Mouse (Mus musculus) heart, embryonic 15.5 days (tissue): ENCODE results near the gene Vwa7. TPM values are rescaled to one million over a fixed set of nuclear protein-coding genes. Genes with fewer than 3 reads are reported as not detected.
"Not testable (repeated sequence)": the region's sequence is repeated elsewhere in the genome, so short reads cannot be mapped to it uniquely, and the experiment has no call there.

ENCODE experiments used
- ATAC-seq: fragments of 200-750 bp; cut with Nextera tagmentation; replicated peaks from 2 replicates; pipeline ENCODE4 v1.8.0; 2017; ENCODE audit warnings: low read depth, moderate TSS enrichment; ENCODE audit not compliant: insufficient number of reproducible peaks, insufficient read depth, low FRiP score
- H3K27ac ChIP-seq: fragments of 300-500 bp; sonication (generic); 2 replicates; pipeline ENCODE4 v1.5.1; 2015; ENCODE audit warnings: mild to moderate bottlenecking, inconsistent platforms
- H3K27me3 ChIP-seq: fragments of 300-500 bp; sonication (generic); 2 replicates; pipeline ENCODE4 v1.6.1; 2015; ENCODE audit warnings: inconsistent platforms
- H3K36me3 ChIP-seq: fragments of 300-500 bp; sonication (generic); 2 replicates; pipeline ENCODE4 v1.6.1; 2015; ENCODE audit warnings: mild to moderate bottlenecking, inconsistent platforms
- H3K4me1 ChIP-seq: fragments of 300-500 bp; sonication (generic); replicated peaks from 2 replicates; pipeline ENCODE4 v1.6.1; 2015; ENCODE audit warnings: inconsistent platforms
- H3K4me2 ChIP-seq: fragments of 300-500 bp; sonication (generic); 2 replicates; pipeline ENCODE4 v1.6.1; 2015; ENCODE audit warnings: inconsistent platforms, mild to moderate bottlenecking, moderate library complexity
- H3K4me3 ChIP-seq: fragments of 300-500 bp; sonication (generic); 2 replicates; pipeline ENCODE4 v1.5.1; 2015; ENCODE audit warnings: mild to moderate bottlenecking, inconsistent platforms
- H3K9ac ChIP-seq: fragments of 300-500 bp; sonication (generic); 2 replicates; pipeline ENCODE4 v1.6.1; 2015; ENCODE audit warnings: mild to moderate bottlenecking, inconsistent platforms
- H3K9me3 ChIP-seq: fragments of 300-500 bp; sonication (generic); replicated peaks from 2 replicates; pipeline ENCODE4 v1.6.1; 2016; ENCODE audit warnings: inconsistent platforms
- WGBS: fragments of 180-500 bp; shearing (Covaris S2); methylation state at CpG from one replicate; pipeline ENCODE4 v1.1.7; 2015; ENCODE audit warnings: mixed read lengths; 5-methylcytosine and 5-hydroxymethylcytosine counted together
- polyA plus RNA-seq: library from polyadenylated mRNA; unstranded; fragments of >200 nt; fragmentation: Nextera tagmentation; extraction: Ambion mirVana; gene quantifications from 2 replicates; pipeline ENCODE4 v1.2.1, GENCODE M21; 2015

The Vwa7 gene
- polyA plus RNA-seq, 1 experiment from 2014 or later = 0.31 TPM

DNA sequence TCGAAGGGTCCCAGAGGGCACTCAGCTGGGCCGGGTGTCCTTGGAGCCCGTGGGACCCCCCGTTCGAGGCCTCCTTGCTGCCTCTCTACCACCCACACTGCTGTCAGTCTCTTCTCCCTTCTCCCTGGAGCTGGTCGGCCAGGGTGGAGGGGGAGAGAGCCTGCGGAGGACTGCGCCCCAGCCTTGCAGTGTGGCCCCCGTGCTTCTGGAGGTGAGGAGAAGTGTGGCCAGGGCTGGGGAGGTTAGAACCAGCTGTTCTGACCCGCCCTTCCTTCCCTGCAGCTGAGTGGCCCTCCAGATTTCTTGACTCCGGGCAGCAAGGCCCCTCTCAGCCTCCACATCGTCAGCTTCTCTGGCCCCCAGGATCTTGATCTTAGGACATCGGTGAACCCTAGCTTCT lies 7.9 kb downstream of the Vwa7 start:
- no peaks in the 10 kb centered on the region for H3K36me3 ChIP-seq
- no peak for ATAC-seq
- no peaks in the 10 kb centered on the region for H3K27me3 ChIP-seq
- peaks cover 39% of the 10 kb centered on the region for H3K4me1 ChIP-seq
- H3K27ac ChIP-seq = 0 out of 2 replicates have a peak overlapping the region, but pooled peaks have one; percentile 28
- H3K4me2 ChIP-seq = no peak overlapping the region
- 62% methylated on average over 13 of the region's 13 CpGs for WGBS
- no peaks in the 10 kb centered on the region for H3K9me3 ChIP-seq
- H3K4me3 ChIP-seq = no peak overlapping the region
- H3K9ac ChIP-seq = peak overlapping the region; percentile 12; the same call in 1 of the 2 replicates

DNA sequence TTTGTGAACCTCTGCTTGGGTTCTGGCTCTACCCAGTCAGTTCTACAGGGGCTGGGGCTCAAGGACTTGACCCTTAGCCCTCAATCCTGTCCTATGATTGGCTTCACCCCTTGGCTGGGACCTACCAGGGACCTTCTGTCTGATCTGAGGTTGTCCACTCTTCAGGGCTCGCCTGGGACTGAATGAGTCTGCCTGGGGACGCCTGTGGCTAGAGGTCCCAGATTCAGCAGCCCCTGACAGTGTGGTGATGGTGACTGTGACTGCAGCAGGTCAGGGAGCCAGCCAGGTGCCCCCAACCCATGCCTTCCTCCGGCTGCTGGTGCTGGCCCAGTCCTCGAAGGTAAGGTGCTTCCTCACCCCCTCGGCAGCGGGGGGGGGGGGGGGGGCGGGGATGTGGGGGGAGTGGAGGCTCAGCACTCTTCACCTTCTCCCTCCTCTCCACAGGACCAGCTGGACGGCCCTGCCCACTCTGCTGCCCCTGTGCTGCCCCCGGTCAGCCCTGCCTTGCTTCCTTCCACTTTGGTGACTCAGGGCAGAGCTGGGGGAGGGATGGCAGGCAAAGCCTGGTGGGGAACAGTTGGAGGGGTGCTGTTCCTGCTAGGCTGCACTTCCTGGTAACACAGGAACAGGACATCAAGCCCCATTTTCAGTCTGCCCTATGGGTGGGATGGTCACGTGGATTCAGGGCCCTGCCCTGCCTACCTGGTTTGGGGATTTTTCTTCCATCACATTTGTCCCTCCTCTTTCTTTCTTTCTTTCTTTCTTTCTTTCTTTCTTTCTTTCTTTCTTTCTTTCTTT lies 8.5 kb downstream of the Vwa7 start:
- WGBS = 50% methylated on average over 8 of the region's 10 CpGs
- peaks cover 42% of the 10 kb centered on the region for H3K4me1 ChIP-seq
- ATAC-seq = no peak
- no peaks in the 10 kb centered on the region for H3K9me3 ChIP-seq
- H3K36me3 ChIP-seq = no peaks in the 10 kb centered on the region
- H3K27ac ChIP-seq = no peak overlapping the region
- no peak overlapping the region for H3K4me2 ChIP-seq
- H3K27me3 ChIP-seq = no peaks in the 10 kb centered on the region; the same call in 1 of the 2 replicates
- H3K9ac ChIP-seq = 0 out of 2 replicates have a peak overlapping the region, but pooled peaks have one; percentile 12
- no peak overlapping the region for H3K4me3 ChIP-seq

DNA sequence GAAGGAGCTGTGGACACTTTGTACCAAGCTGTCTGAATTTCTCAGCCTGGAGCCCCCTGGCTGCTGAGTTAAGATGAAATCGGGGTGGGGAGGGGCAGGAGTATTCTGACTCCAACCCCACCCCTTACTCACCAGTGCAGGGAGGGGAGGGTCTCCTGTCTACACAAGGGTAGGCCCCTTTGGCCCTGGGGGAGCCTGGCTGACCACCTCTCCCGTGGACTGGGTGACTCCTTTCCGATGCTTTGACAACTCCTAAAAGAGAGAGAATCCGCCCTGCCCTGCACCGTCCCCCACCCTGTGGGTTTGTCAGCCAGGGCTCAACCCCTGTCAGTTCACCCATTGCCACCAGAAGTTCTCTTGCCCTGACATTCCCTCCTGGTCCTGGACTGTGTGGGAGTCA lies 9.8 kb downstream of the Vwa7 start:
- H3K36me3 ChIP-seq = no peaks in the 10 kb centered on the region
- H3K9ac ChIP-seq = no peak overlapping the region
- no peak for ATAC-seq
- H3K4me2 ChIP-seq = no peak overlapping the region
- 73% methylated on average over 5 of the region's 5 CpGs for WGBS
- no peak overlapping the region for H3K27ac ChIP-seq
- H3K9me3 ChIP-seq = no peaks in the 10 kb centered on the region
- no peak overlapping the region for H3K4me3 ChIP-seq
- H3K4me1 ChIP-seq = peaks cover 39% of the 10 kb centered on the region
- H3K27me3 ChIP-seq = no peaks in the 10 kb centered on the region; the same call in 1 of the 2 replicates

DNA sequence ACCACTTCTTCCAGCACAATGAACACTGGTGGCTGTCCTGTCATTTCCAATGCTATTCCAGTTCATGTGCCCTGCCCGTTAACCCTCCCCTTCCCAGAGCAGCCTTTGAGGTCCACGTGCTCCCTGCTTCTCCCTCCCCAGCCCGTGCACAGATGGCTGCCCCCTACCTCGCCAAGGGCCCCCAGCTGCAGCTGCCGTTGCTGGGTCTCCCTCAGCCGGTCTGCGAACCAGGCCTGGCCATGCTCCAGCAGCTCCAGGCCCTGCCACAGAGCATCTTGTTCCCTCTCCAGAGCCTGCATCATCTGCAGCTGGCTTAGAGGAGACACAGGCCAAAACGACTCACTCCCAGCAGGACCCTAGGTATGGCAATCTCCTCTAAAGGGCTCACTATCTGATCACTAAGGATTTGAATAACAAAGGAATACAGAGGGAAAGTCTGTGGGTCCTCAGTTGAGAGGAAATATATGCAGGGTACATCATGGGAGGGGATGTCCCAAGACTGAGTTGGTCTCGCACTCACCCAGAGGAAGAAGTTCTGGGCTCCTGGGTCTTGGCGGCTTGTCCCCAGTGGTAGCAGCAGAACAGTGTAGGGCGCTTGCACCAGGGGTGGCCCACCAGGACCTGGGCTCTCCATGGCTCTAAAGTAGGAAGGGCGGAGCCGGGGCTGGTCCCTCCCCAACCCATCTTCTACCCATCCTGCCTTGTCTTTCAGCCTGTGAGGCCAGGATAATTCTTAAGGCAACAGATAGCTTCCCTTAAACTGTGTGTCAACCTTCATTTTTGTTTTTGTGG lies 11.1 kb downstream of the Vwa7 start, which contains the start of gene Sapcd1:
Gene Sapcd1, minus strand, starts transcription at position 740 of the 792 bp plus-strand sequence.
- Histone ChIP-seq H3K4me1 (peaks cover 35% of the 10 kb centered on the region), H3K36me3 (no peaks in the 10 kb centered on the region), H3K4me2 (0 out of 2 replicates have a peak within 1 kb of the TSS, but pooled peaks have one; percentile 22), H3K9me3 (no peaks in the 10 kb centered on the region), H3K4me3 (no peak within 1 kb of the TSS), H3K9ac (no peak within 1 kb of the TSS), H3K27ac (0 out of 2 replicates have a peak within 1 kb of the TSS, but pooled peaks have one; percentile 26), H3K27me3 (no peaks in the 10 kb centered on the region; the same call in 1 of the 2 replicates)
- WGBS = 36% methylated on average over 13 of the region's 13 CpGs
- no peak for ATAC-seq

DNA sequence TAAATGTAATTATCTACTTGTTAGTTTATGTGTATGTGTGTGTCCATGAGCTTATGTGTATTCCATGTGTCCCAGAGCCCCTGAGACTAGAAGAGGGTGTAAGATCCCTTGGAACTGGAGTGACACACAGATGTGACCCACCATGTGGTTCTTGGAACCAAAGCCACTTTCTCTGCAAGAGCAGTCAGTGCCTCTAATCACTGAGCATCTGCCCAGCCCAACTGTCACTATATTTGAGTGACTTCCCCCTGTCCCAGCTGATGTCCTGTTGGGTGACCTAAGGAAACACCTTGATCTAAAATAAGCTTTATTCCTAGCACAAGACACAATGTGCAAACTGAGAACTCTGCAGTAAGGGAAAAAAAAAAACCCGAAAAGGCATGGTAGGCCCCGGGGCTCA lies 11.9 kb downstream of the Vwa7 start:
- ATAC-seq = no peak
- no peak overlapping the region for H3K4me3 ChIP-seq
- H3K9me3 ChIP-seq = no peaks in the 10 kb centered on the region
- no peak overlapping the region for H3K9ac ChIP-seq
- H3K4me1 ChIP-seq = peaks cover 32% of the 10 kb centered on the region
- no peak overlapping the region for H3K27ac ChIP-seq
- no peak overlapping the region for H3K4me2 ChIP-seq
- WGBS = 65% methylated on average over 2 of the region's 2 CpGs
- no peaks in the 10 kb centered on the region; the same call in 1 of the 2 replicates for H3K27me3 ChIP-seq
- H3K36me3 ChIP-seq = no peaks in the 10 kb centered on the region

DNA sequence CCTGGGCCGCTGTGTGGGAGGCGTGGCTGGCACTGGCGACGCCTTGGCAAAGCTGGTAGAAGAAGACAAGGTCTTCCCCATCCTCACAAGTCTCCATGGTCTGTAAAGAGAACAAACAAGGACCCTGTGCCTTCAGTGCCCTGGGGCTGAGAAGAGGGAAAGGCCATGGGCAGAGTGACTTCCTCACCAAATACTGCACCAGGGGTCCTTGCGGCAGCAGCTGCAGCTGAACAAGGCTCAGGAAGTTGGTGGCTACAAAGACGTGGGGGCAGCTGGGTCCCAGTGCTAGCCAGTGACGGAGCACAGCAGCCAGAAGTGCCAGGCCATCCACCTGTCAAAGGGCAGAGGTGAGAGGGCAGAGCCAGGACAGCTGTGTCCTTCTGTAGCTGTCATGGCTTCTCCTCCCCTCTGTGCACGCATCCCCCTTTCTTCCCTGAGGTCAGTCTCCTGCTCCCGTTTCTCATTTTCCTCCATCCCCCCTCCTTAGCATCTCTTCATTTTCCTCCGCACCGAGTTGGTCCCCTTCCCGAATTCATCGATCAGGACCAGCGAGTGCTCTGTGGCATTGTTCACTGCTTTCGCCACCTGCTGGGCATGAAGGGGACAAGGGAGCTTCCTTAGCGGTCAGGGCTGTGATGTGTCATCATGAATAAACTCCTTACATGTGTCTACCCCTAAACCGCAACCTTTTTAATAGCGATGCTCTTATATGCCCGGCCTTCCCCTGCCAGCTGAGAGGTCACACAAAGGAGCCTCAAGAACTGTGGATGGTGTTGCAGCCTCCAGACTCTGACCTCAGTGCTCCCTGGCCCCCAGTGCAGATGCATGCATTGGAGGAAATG lies 13.5 kb downstream of the Vwa7 start:
- no peak overlapping the region for H3K27ac ChIP-seq

DNA sequence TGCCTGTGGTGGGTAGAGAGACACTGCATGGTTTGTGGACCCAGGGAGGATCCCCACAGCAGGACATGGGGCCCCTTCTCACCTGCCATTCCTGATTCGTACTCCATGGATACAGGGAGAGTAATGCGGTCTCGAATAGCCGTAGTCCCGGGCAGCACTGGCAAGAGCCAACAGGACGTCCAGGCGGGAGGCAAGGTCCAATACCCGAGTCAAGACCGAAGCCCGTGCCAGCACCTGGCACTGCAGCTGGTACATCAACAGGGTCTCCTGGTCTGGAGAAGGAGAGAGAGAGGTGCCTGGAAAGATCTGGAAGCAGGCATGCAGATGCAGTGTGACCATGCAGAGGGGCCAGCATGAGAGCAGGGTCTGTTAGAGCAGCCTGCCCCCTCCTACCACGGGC lies 14.9 kb downstream of the Vwa7 start:
- no peak overlapping the region for H3K4me3 ChIP-seq
- H3K9me3 ChIP-seq = no peaks in the 10 kb centered on the region
- no peak for ATAC-seq
- WGBS = 89% methylated on average over 11 of the region's 11 CpGs
- no peaks in the 10 kb centered on the region; the same call in 1 of the 2 replicates for H3K27me3 ChIP-seq
- H3K4me1 ChIP-seq = peaks cover 15% of the 10 kb centered on the region
- H3K4me2 ChIP-seq = no peak overlapping the region
- H3K9ac ChIP-seq = no peak overlapping the region
- H3K27ac ChIP-seq = no peak overlapping the region
- no peaks in the 10 kb centered on the region for H3K36me3 ChIP-seq

More for the DNA sequence above, 13.5 kb downstream of the Vwa7 start:
- Histone ChIP-seq H3K4me3 (no peak overlapping the region), H3K4me2 (no peak overlapping the region), H3K9me3 (no peaks in the 10 kb centered on the region), H3K36me3 (no peaks in the 10 kb centered on the region), H3K27me3 (no peaks in the 10 kb centered on the region; the same call in 1 of the 2 replicates), H3K4me1 (peaks cover 18% of the 10 kb centered on the region), H3K9ac (peak overlapping the region; percentile 22; the same call in 1 of the 2 replicates)
- ATAC-seq = no peak
- WGBS = 43% methylated on average over 19 of the region's 19 CpGs

DNA sequence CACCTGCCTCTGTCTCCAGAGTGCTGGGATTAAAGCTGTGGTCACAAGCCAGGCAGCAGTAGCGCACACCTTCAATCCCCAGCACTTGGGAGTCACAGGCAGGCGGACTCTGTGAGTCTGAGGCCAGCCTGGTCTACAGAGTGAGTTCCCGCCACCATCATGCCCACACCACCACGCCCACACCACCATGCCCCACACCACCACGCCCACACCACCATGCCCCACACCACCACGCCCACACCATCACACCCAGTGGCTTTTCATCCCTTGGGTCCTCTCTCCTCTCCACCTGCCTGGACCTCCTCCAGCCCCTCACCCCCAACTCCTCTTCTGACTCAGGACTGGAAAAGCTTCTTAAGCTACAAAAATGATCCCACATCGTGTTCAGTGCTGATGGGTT lies 15.5 kb downstream of the Vwa7 start:
- WGBS = 72% methylated on average over 7 of the region's 7 CpGs
- ATAC-seq = no peak
- Histone ChIP-seq H3K27me3 (no peaks in the 10 kb centered on the region; the same call in 1 of the 2 replicates), H3K4me3 (no peak overlapping the region), H3K36me3 (no peaks in the 10 kb centered on the region), H3K4me2 (no peak overlapping the region), H3K9ac (no peak overlapping the region), H3K9me3 (no peaks in the 10 kb centered on the region), H3K27ac (no peak overlapping the region), H3K4me1 (peaks cover 11% of the 10 kb centered on the region)

DNA sequence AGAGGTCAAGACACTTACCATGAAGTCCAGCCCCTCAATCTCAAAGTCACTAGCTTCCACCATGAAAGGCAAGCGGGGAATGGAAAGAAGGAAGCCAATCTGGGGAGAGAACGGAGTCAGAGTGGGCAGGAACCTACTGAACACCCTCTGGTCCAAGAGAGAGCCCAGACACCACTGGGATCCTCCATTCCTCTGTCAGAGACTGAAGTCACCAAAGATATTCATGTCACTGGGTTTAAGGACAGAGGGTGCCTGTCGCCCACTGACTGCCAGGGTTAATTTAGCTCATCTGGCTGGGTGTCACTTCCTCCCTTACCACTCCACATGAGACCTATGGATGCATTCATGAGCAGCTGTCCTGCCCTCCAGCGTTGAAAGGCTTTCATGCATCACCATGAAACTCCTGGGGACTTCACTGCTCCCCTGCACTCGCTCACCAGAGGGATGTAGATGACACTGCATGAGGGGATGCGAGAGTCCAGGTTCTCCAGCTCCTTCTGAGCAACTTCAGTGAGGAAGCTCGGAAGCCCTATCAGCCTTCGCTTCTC lies 16.0 kb downstream of the Vwa7 start:
- Histone ChIP-seq H3K27me3 (no peaks in the 10 kb centered on the region; the same call in 1 of the 2 replicates), H3K27ac (no peak overlapping the region), H3K36me3 (no peaks in the 10 kb centered on the region), H3K4me1 (peaks cover 8% of the 10 kb centered on the region), H3K4me3 (no peak overlapping the region), H3K9me3 (no peaks in the 10 kb centered on the region), H3K4me2 (no peak overlapping the region), H3K9ac (no peak overlapping the region)
- no peak for ATAC-seq
- WGBS = 64% methylated on average over 8 of the region's 8 CpGs

DNA sequence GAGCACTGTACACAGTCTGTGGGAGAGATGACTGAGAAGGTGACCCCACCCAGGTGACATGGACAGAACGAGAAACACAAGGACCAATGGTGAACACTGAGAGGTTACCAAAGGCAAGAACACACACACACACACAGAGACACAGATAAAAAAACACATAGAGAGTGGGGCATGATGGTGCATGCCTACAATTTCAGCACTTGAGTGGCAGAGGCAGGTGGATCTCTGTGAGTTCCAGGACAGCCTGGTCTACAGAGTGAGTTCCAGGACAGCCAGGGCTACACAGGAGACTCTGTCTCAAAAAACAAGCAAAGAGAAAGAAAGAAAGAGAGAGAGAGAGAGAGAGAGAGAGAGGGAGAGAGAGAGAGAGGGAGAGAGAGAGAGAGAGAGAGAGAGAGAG lies 17.3 kb downstream of the Vwa7 start:
- H3K4me2 ChIP-seq, ATAC-seq, H3K9ac ChIP-seq, H3K27me3 ChIP-seq, H3K36me3 ChIP-seq, H3K9me3 ChIP-seq, H3K4me3 ChIP-seq, H3K4me1 ChIP-seq, H3K27ac ChIP-seq: not testable (repeated sequence)
- WGBS = 53% methylated on average over 1 of the region's 1 CpGs
